Mouse (Mus musculus): Measurements from ENCODE around the gene Clec18a.

DNA sequence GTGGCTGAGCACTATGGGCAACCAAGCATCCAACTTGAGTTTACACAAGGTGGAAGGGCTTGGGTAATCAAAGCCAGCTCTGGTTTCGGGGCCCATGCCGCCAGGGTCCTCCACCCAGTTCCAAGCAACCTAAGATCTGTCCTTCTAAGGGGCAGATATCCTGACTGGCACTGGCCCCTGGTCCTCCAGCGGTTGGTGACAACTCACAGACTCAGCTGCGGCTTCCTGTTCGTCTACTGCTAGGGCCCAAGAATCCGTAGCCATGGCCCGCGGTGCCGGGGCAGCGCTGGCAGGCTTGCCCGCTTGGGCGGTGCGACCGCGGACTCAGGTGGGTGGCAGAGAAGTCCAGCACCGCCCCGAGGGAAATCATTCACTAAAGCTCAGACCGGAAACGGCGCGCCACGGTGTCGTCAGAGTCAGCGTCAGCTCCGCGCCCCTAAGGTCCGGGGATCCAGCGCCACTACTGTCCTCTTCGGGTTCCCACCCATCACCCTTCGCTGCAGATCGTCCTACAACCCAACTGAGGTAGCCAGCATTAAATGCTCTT is 64.8 kb downstream of the Clec18a start:
- TF ChIP-seq POLR2A (IDR thresholded peaks at IDR 0.05; ENCODE audit: control insufficient read depth, extremely low read depth, insufficient read depth, low read length, poor library complexity) (peak; percentile 60; the same call in 1 of the 2 replicates), CTCF (IDR thresholded peaks at IDR 0.05; ENCODE audit: borderline replicate concordance, control insufficient read depth, extremely low read depth, insufficient read depth, low read length, poor library complexity) (peak; percentile 25; the same call in 1 of the 2 replicates)

All from thymus, adult 2 months (tissue).